Mouse (Mus musculus) CH12.LX (cell line): ENCODE data around the gene Acvr2b. TPM values are rescaled to one million over a fixed set of nuclear protein-coding genes. Genes with fewer than 3 reads are reported as not detected.

Experiments used
- DNase-seq: peaks from one replicate; pipeline ENCODE4 v3.0.0-alpha.2; 2013; ENCODE audit errors: extremely low read depth
- H3K27ac ChIP-seq: 2 replicates; pipeline ENCODE4 v1.5.1; 2012; ENCODE audit warnings: low read depth, mild to moderate bottlenecking, control low read depth, moderate library complexity; ENCODE audit not compliant: insufficient read depth
- H3K27me3 ChIP-seq: replicated peaks from 2 replicates; pipeline ENCODE3; 2012; ENCODE audit warnings: inconsistent platforms
- H3K36me3 ChIP-seq, 2 experiments: replicated peaks in 1 of 2; 2 replicates each; pipeline versions ENCODE3 to v1.6.1; 2012; ENCODE audit warnings: inconsistent platforms in 1 of 2, low read length in 1 of 2, mild to moderate bottlenecking in 1 of 2, mixed read lengths in 1 of 2, moderate library complexity in 1 of 2; ENCODE audit not compliant: control insufficient read depth in 1 of 2, insufficient read depth in 1 of 2
- H3K4me1 ChIP-seq, 2 experiments: 2 replicates each; pipeline ENCODE4 v1.6.1; 2012; ENCODE audit warnings: inconsistent platforms in 1 of 2, moderate library complexity in 1 of 2; ENCODE audit not compliant: insufficient read depth in 2 of 2, control insufficient read depth in 1 of 2
- H3K4me2 ChIP-seq: 2 replicates; pipeline ENCODE4 v1.6.1; 2012; ENCODE audit warnings: low read depth, mild to moderate bottlenecking, control low read depth; ENCODE audit not compliant: poor library complexity, insufficient read depth, severe bottlenecking
- H3K4me3 ChIP-seq, 3 experiments: fragments of 150-350 bp in 1 of 3; sonication (generic) in 1 of 3; replicated peaks in 1 of 3; 2 replicates each; pipeline versions ENCODE3 to v1.5.1; 2011 to 2012; ENCODE audit warnings: low read depth in 2 of 3, low read length in 2 of 3, mild to moderate bottlenecking in 2 of 3, moderate library complexity in 2 of 3, control low read depth in 1 of 3, improper control_type of control experiment in 1 of 3, inconsistent platforms in 1 of 3, mixed read lengths in 1 of 3; ENCODE audit not compliant: poor library complexity in 1 of 3
- H3K79me2 ChIP-seq: replicated peaks from 2 replicates; pipeline ENCODE4 v1.6.1; 2012; ENCODE audit warnings: mild to moderate bottlenecking, moderate library complexity; ENCODE audit not compliant: control insufficient read depth, poor library complexity, insufficient read depth, severe bottlenecking; ENCODE audit errors: extremely low read depth
- H3K9ac ChIP-seq: 2 replicates; pipeline ENCODE4 v1.6.1; 2012; ENCODE audit warnings: low read depth, mild to moderate bottlenecking, control low read depth, moderate library complexity; ENCODE audit not compliant: insufficient read depth
- H3K9me3 ChIP-seq: replicated peaks from 2 replicates; pipeline ENCODE3; 2012; ENCODE audit warnings: low read length, inconsistent platforms, mixed read lengths
- BHLHE40 ChIP-seq: IDR thresholded peaks from 2 replicates; pipeline ENCODE4 v1.6.1; 2011; ENCODE audit warnings: mild to moderate bottlenecking, low read depth, low read length, improper control_type of control experiment
- CHD1 ChIP-seq: IDR thresholded peaks from 2 replicates; pipeline ENCODE4 v1.6.1; 2012; ENCODE audit warnings: low read depth, low read length, improper control_type of control experiment, inconsistent platforms
- E2F4 ChIP-seq: IDR thresholded peaks from 2 replicates; pipeline ENCODE4 v1.6.1; 2011; ENCODE audit warnings: low read depth, low read length, improper control_type of control experiment; ENCODE audit not compliant: insufficient replicate concordance
- ELF1 ChIP-seq: IDR thresholded peaks from 2 replicates; pipeline ENCODE4 v1.6.1; 2014; ENCODE audit warnings: low read depth, mild to moderate bottlenecking, inconsistent platforms, low read length, improper control_type of control experiment
- EP300 ChIP-seq: IDR thresholded peaks from 2 replicates; pipeline ENCODE4 v1.6.1; 2011; ENCODE audit warnings: low read length, improper control_type of control experiment
- ETS1 ChIP-seq: conservative IDR thresholded peaks from 2 replicates; pipeline ENCODE4 v1.6.1; 2012; ENCODE audit warnings: low read depth, mild to moderate bottlenecking, inconsistent platforms, low read length, improper control_type of control experiment, moderate library complexity
- GABPA ChIP-seq: IDR thresholded peaks from 2 replicates; pipeline ENCODE4 v1.6.1; 2012; ENCODE audit warnings: low read depth, low read length, improper control_type of control experiment, inconsistent platforms; ENCODE audit not compliant: insufficient replicate concordance
- IRF4 ChIP-seq: IDR thresholded peaks from 2 replicates; pipeline ENCODE4 v1.6.1; 2014; ENCODE audit warnings: low read depth, mild to moderate bottlenecking, inconsistent platforms, low read length, improper control_type of control experiment
- KAT2A ChIP-seq: IDR thresholded peaks from 2 replicates; pipeline ENCODE4 v1.6.1; 2012; ENCODE audit warnings: low read length, improper control_type of control experiment, inconsistent platforms; ENCODE audit not compliant: insufficient replicate concordance
- MAZ ChIP-seq: IDR thresholded peaks from 2 replicates; pipeline ENCODE4 v1.6.1; 2012; ENCODE audit warnings: low read depth, mild to moderate bottlenecking, inconsistent platforms, low read length, improper control_type of control experiment, moderate library complexity
- MEF2A ChIP-seq: IDR thresholded peaks from 2 replicates; pipeline ENCODE4 v1.6.1; 2014; ENCODE audit warnings: low read depth, mild to moderate bottlenecking, inconsistent platforms, low read length, improper control_type of control experiment, borderline replicate concordance
- MYC ChIP-seq: IDR thresholded peaks from 2 replicates; pipeline ENCODE4 v1.6.1; 2011; ENCODE audit warnings: low read depth, mild to moderate bottlenecking, improper control_type of control experiment, low read length
- PAX5 ChIP-seq: IDR thresholded peaks from 2 replicates; pipeline ENCODE4 v1.6.1; 2012; ENCODE audit warnings: low read length, inconsistent platforms, mixed read lengths
- POLR2AphosphoS2 ChIP-seq: IDR thresholded peaks from 2 replicates; pipeline ENCODE4 v1.6.1; 2011; ENCODE audit warnings: low read depth, low read length, improper control_type of control experiment
- RAD21 ChIP-seq: IDR thresholded peaks from 2 replicates; pipeline ENCODE4 v1.6.1; 2011; ENCODE audit warnings: low read depth, mild to moderate bottlenecking, low read length, improper control_type of control experiment, moderate library complexity
- SIN3A ChIP-seq: IDR thresholded peaks from 2 replicates; pipeline ENCODE4 v1.6.1; 2012; ENCODE audit warnings: low read length, improper control_type of control experiment, inconsistent platforms
- TCF12 ChIP-seq: IDR thresholded peaks from 2 replicates; pipeline ENCODE4 v1.6.1; 2014; ENCODE audit warnings: low read depth, mild to moderate bottlenecking, inconsistent platforms, low read length, improper control_type of control experiment
- USF1 ChIP-seq: IDR thresholded peaks from 2 replicates; pipeline ENCODE4 v1.6.1; 2014; ENCODE audit warnings: low read depth, mild to moderate bottlenecking, inconsistent platforms, low read length, improper control_type of control experiment
- ZKSCAN1 ChIP-seq: IDR thresholded peaks from 2 replicates; pipeline ENCODE4 v1.6.1; 2012; ENCODE audit warnings: low read depth, inconsistent platforms, low read length, improper control_type of control experiment, borderline replicate concordance
- dilution Hi-C: fragments of 300-500 bp; cut with MboI; formaldehyde crosslinking; loops from 2 replicates; pipeline ENCODE4 v1.14.3; 2020; ENCODE audit warnings: low sequenced_read_pairs; ENCODE audit not compliant: extremely low pct_unique_long_range_greater_than_20kb, extremely low pct_ligation_motif_present
- in situ Hi-C: fragments of 300-500 bp; cut with MboI; formaldehyde crosslinking; loops from 3 replicates; pipeline ENCODE4 v1.14.3; 2019; ENCODE audit warnings: low sequenced_read_pairs, low pct_ligation_motif_present, low pct_unique_long_range_greater_than_20kb, mixed read lengths
- polyA plus RNA-seq: library from polyadenylated mRNA; unstranded; fragments of >175 nt; gene quantifications from 2 replicates; pipeline ENCODE4 v1.2.1, GENCODE M21; 2012; ENCODE audit warnings: low read depth; ENCODE audit not compliant: insufficient read length
- total RNA-seq, 2 experiments: library from RNA; depleted of rRNA; stranded (reverse); fragments of 300-350 nt in 1 of 2; fragments of >200 nt in 1 of 2; gene quantifications; 2 replicates each; pipeline ENCODE4 v1.2.3; 2012 to 2014

Gene Acvr2b
- total and polyA plus RNA-seq, 3 experiments = 0.30 to 1.5 (median 0.66) TPM

DNA sequence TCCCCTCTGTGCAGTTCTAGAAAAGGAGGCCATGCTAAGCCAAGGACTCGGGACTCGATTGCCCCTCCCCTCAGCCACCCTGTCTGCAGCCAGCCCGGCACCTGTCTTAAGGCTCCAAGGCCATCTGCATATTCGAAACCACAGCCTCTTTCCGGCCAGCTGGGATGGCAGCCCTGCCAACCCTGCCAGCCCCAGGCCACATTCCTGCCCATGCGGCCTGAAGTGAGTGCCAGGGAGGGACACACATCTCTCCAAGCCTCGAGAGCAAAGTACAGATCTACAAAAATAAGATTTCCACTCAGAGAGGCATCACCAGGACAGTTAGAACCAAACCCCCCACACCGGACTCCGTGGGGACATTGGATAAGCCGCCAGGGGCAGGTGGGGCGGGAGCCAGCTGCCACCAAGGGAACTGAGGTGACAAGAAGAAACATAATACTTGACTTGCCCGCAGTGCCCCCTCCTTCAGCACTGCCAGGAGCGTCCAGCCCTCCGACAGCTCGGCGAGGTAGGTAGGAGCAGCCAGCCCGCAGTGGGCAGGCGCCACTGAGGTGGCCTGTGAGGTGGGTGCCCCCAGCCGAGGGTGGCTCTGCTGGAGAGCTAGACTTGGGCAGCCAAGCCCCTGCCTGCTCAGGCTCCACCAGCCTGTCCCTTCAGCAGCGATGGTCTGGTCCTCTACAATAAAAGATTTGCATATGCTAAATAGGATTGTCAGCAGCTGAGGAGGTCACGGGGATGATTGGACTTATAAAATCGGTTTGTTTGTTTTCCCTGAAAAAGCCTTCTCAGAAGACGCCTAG lies 81.8 kb downstream of the Acvr2b start:
- H3K4me1 ChIP-seq = peaks cover 16 to 40% of the 10 kb centered on the region in 2 experiments
- no peaks in the 10 kb centered on the region for H3K9me3 ChIP-seq
- H3K4me2 ChIP-seq = no peak overlapping the region
- no peak overlapping the region for H3K4me3 ChIP-seq
- H3K27ac ChIP-seq = no peak overlapping the region
- no peaks in the 10 kb centered on the region for H3K27me3 ChIP-seq
- H3K36me3 ChIP-seq = peaks cover 7 to 14% of the 10 kb centered on the region in 2 experiments
- DNase-seq = peak; percentile 38
- in situ Hi-C loops = no loop called here
- TF ChIP-seq CHD1 (no peak), ZKSCAN1 (no peak), USF1 (no peak), RAD21 (no peak), IRF4 (no peak), GABPA (no peak), ETS1 (peak; percentile 13; the same call in 1 of the 2 replicates), TCF12 (peak; percentile 86), MEF2A (no peak), ELF1 (no peak), PAX5 (no peak), MYC (no peak), SIN3A (no peak), BHLHE40 (peak; percentile 53), MAZ (0 out of 2 replicates have a peak, but pooled peaks have one; percentile 49), EP300 (peak; percentile 14; the same call in 1 of the 2 replicates), E2F4 (no peak)
- TF ChIP-seq, all 38 proteins: peak for 5
- dilution Hi-C loops = no loop called here
- Histone ChIP-seq H3K9ac (no peak overlapping the region), H3K79me2 (no peaks in the 10 kb centered on the region)

GRCm38 (mm10) chr9:119484420-119484819 lies 82.5 kb downstream of the Acvr2b start:
- Histone ChIP-seq H3K27ac (no peak overlapping the region), H3K4me3 (no peak overlapping the region), H3K4me2 (no peak overlapping the region), H3K36me3 (peaks cover 9 to 18% of the 10 kb centered on the region in 2 experiments), H3K4me1 (peaks cover 16 to 40% of the 10 kb centered on the region in 2 experiments)
- DNase-seq = no peak
- in situ Hi-C loops = no loop called here
- no peak for TF ChIP-seq KAT2A
- TF ChIP-seq E2F4 = no peak
- no peak for TF ChIP-seq GABPA
- TF ChIP-seq POLR2AphosphoS2 = no peak
- TF ChIP-seq IRF4 = no peak
- TF ChIP-seq, all 38 proteins: peak for 0
- Histone ChIP-seq H3K79me2 (no peaks in the 10 kb centered on the region), H3K9me3 (no peaks in the 10 kb centered on the region), H3K9ac (no peak overlapping the region), H3K27me3 (no peaks in the 10 kb centered on the region)
- dilution Hi-C loops = no loop called here

Other genes with a start within 250 kb of the Acvr2b start
- gene Acaa1b, start 245.0 kb upstream of the Acvr2b start, total RNA-seq (2012; rRNA removed) = 0.08 and 0.17 TPM in 2 replicates
- gene Acaa1b, start 245.0 kb upstream of the Acvr2b start, total RNA-seq (2014; rRNA removed) = not detected in 2 replicates
- 0.78 TPM in 1 of 2 replicates, not detected in the other for gene Acaa1b, start 245.0 kb upstream of the Acvr2b start, polyA plus RNA-seq
- not detected in 2 replicates for gene Gm47289, start 243.0 kb upstream of the Acvr2b start, total RNA-seq (2012; rRNA removed)
- not detected in 2 replicates for gene Gm47289, start 243.0 kb upstream of the Acvr2b start, total RNA-seq (2014; rRNA removed)
- gene Gm47289, start 243.0 kb upstream of the Acvr2b start, polyA plus RNA-seq = not detected in 2 replicates
- gene Slc22a13, start 193.0 kb upstream of the Acvr2b start, total RNA-seq (2012; rRNA removed) = not detected in 2 replicates
- not detected in 2 replicates for gene Slc22a13, start 193.0 kb upstream of the Acvr2b start, total RNA-seq (2014; rRNA removed)
- gene Slc22a13, start 193.0 kb upstream of the Acvr2b start, polyA plus RNA-seq = not detected in 2 replicates
- 22.1 and 26.3 TPM in 2 replicates for gene Oxsr1, start 79.7 kb upstream of the Acvr2b start, total RNA-seq (2012; rRNA removed)
- gene Oxsr1, start 79.7 kb upstream of the Acvr2b start, total RNA-seq (2014; rRNA removed) = 36.1 and 41.2 TPM in 2 replicates
- 31.7 and 33.3 TPM in 2 replicates for gene Oxsr1, start 79.7 kb upstream of the Acvr2b start, polyA plus RNA-seq
- gene Acaa1a, start 62.4 kb upstream of the Acvr2b start, total RNA-seq (2012; rRNA removed) = 51.2 and 57.8 TPM in 2 replicates
- 22.4 and 24.8 TPM in 2 replicates for gene Acaa1a, start 62.4 kb upstream of the Acvr2b start, total RNA-seq (2014; rRNA removed)
- gene Acaa1a, start 62.4 kb upstream of the Acvr2b start, polyA plus RNA-seq = 24.4 and 30.9 TPM in 2 replicates
- gene Myd88, start 60.7 kb upstream of the Acvr2b start, total RNA-seq (2012; rRNA removed) = 22.7 and 33.4 TPM in 2 replicates
- gene Myd88, start 60.7 kb upstream of the Acvr2b start, total RNA-seq (2014; rRNA removed) = 14.3 and 14.7 TPM in 2 replicates
- gene Myd88, start 60.7 kb upstream of the Acvr2b start, polyA plus RNA-seq = 51.3 and 53.6 TPM in 2 replicates
- gene Xylb, start 44.7 kb upstream of the Acvr2b start, total RNA-seq (2012; rRNA removed) = 4.8 and 5.9 TPM in 2 replicates
- 1.8 and 2.5 TPM in 2 replicates for gene Xylb, start 44.7 kb upstream of the Acvr2b start, total RNA-seq (2014; rRNA removed)
- gene Xylb, start 44.7 kb upstream of the Acvr2b start, polyA plus RNA-seq = 6.4 and 7.1 TPM in 2 replicates
- gene Slc22a14, start 36.6 kb upstream of the Acvr2b start, total RNA-seq (2012; rRNA removed) = not detected in 2 replicates
- gene Slc22a14, start 36.6 kb upstream of the Acvr2b start, total RNA-seq (2014; rRNA removed) = not detected in 2 replicates
- gene Slc22a14, start 36.6 kb upstream of the Acvr2b start, polyA plus RNA-seq = not detected in 2 replicates
- gene Exog, start 42.8 kb downstream of the Acvr2b start, total RNA-seq (2012; rRNA removed) = 6.6 and 8.1 TPM in 2 replicates
- gene Exog, start 42.8 kb downstream of the Acvr2b start, total RNA-seq (2014; rRNA removed) = 8.2 and 8.8 TPM in 2 replicates
- 7.1 and 7.3 TPM in 2 replicates for gene Exog, start 42.8 kb downstream of the Acvr2b start, polyA plus RNA-seq
- 6.0 and 9.0 TPM in 2 replicates for gene Scn5a, start 176.9 kb downstream of the Acvr2b start, total RNA-seq (2012; rRNA removed)
- 1.9 and 2.0 TPM in 2 replicates for gene Scn5a, start 176.9 kb downstream of the Acvr2b start, total RNA-seq (2014; rRNA removed)
- gene Scn5a, start 176.9 kb downstream of the Acvr2b start, polyA plus RNA-seq = 4.2 and 4.3 TPM in 2 replicates